Mouse (Mus musculus): ENCODE data around the gene Gcc1. TPM values are rescaled to one million over a fixed set of nuclear protein-coding genes. Genes with fewer than 3 reads are reported as not detected.

Gcc1 gene
- 4.8 and 8.0 TPM in 2 replicates for polyA plus RNA-seq (2014; fragmentation: Nextera tagmentation; extraction: Ambion mirVana)

GRCm38 (mm10) chr6:28428290-28428689, at the start of gene Gcc1:
TSS of gene Gcc1 (minus strand) at chr6:28428390.
- H3K4me3 ChIP-seq (ENCODE audit: low read length), result no peak within 1 kb of the TSS
- H3K36me3 ChIP-seq (ENCODE audit: control insufficient read depth, insufficient read depth, low read length), result peaks cover 18% of the 10 kb centered on the region
- H3K27me3 ChIP-seq (ENCODE audit: control insufficient read depth, insufficient read depth, low read length), result no peaks in the 10 kb centered on the region
- H3K4me2 ChIP-seq (replicated peaks; ENCODE audit: low read depth, low read length), result no peak within 1 kb of the TSS
- no peak within 1 kb of the TSS for H3K9ac ChIP-seq (ENCODE audit: low read depth, low read length)
- 89% methylated on average over 3 of the region's 3 CpGs for WGBS
- H3K4me1 ChIP-seq (ENCODE audit: control insufficient read depth, insufficient read depth, low read length), result no peaks in the 10 kb centered on the region
- H3K9me3 ChIP-seq (ENCODE audit: control insufficient read depth, low read length), result no peaks in the 10 kb centered on the region
- no peak within 1 kb of the TSS for H3K27ac ChIP-seq (ENCODE audit: low read depth, low read length)
- no peak for ATAC-seq (ENCODE audit: low FRiP score, low TSS enrichment)

DNA sequence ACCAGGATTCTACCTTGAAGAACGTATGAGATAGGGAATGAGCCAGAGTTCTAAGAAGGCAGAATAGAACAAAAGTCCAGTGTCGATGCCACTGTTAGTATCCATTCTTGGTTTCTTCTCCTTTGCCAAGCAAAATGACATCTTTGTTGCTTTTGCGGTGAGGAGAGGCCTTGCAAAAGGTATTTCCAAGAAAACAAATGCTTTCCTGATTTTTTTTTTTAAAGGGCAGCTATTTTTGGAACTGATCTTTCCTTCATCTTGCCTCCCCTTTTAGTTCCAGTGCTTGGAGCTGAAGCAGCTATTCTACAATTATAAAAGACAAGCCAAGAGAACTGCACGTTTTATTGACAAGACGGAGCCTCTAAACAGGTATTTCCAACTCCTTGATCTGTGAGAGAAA, 46.6 kb upstream of the Gcc1 start, which contains the start of gene Snd1:
Gene Snd1, plus strand, starts transcription at position 301 of the 400 bp plus-strand sequence.
- no peaks in the 10 kb centered on the region for H3K27me3 ChIP-seq (ENCODE audit: control insufficient read depth, insufficient read depth, low read length)
- H3K4me3 ChIP-seq (ENCODE audit: low read length), result no peak within 1 kb of the TSS
- no peak within 1 kb of the TSS for H3K4me2 ChIP-seq (replicated peaks; ENCODE audit: low read depth, low read length)
- H3K9me3 ChIP-seq (ENCODE audit: control insufficient read depth, low read length), result no peaks in the 10 kb centered on the region
- H3K4me1 ChIP-seq (ENCODE audit: control insufficient read depth, insufficient read depth, low read length), result no peaks in the 10 kb centered on the region
- H3K27ac ChIP-seq (ENCODE audit: low read depth, low read length), result no peak within 1 kb of the TSS
- H3K9ac ChIP-seq (ENCODE audit: low read depth, low read length), result no peak within 1 kb of the TSS
- ATAC-seq (ENCODE audit: low FRiP score, low TSS enrichment), result no peak
- no peaks in the 10 kb centered on the region for H3K36me3 ChIP-seq (ENCODE audit: control insufficient read depth, insufficient read depth, low read length)
- WGBS, result 88% methylated on average over 5 of the region's 5 CpGs

DNA sequence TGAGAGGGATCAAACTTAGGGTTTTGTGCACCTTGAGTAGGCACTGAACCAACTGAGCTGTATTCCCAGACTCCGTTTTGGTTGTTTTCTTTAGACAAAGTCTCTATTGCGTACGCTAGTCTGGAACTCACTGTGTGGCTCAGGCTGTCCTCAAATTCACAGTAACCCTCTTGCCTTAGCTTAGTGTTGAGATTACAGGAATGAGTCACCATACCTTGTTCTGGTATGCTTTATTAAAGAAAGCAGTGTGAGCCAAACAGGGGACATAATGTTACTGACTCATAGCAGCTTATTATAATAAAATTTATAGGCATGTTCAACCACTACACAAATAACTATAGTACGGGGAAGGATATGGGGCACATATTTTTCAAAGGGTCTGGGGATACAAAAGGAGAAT, 46.0 kb upstream of the Gcc1 start:
- no peak for ATAC-seq (ENCODE audit: low FRiP score, low TSS enrichment)
- WGBS, result 83% methylated on average over 4 of the region's 4 CpGs
- Histone ChIP-seq H3K4me2 (replicated peaks; ENCODE audit: low read depth, low read length) (no peak overlapping the region), H3K27ac (ENCODE audit: low read depth, low read length) (no peak overlapping the region), H3K4me3 (ENCODE audit: low read length) (no peak overlapping the region), H3K27me3 (ENCODE audit: control insufficient read depth, insufficient read depth, low read length) (no peaks in the 10 kb centered on the region), H3K9ac (ENCODE audit: low read depth, low read length) (no peak overlapping the region), H3K4me1 (ENCODE audit: control insufficient read depth, insufficient read depth, low read length) (no peaks in the 10 kb centered on the region), H3K36me3 (ENCODE audit: control insufficient read depth, insufficient read depth, low read length) (no peaks in the 10 kb centered on the region), H3K9me3 (ENCODE audit: control insufficient read depth, low read length) (no peaks in the 10 kb centered on the region)

GRCm38 (mm10) chr6:28471284-28472035, 43.3 kb upstream of the Gcc1 start:
- Histone ChIP-seq H3K9ac (ENCODE audit: low read depth, low read length) (no peak overlapping the region), H3K27me3 (ENCODE audit: control insufficient read depth, insufficient read depth, low read length) (no peaks in the 10 kb centered on the region), H3K4me3 (ENCODE audit: low read length) (no peak overlapping the region), H3K4me2 (replicated peaks; ENCODE audit: low read depth, low read length) (no peak overlapping the region), H3K27ac (ENCODE audit: low read depth, low read length) (no peak overlapping the region), H3K36me3 (ENCODE audit: control insufficient read depth, insufficient read depth, low read length) (no peaks in the 10 kb centered on the region), H3K9me3 (ENCODE audit: control insufficient read depth, low read length) (no peaks in the 10 kb centered on the region), H3K4me1 (ENCODE audit: control insufficient read depth, insufficient read depth, low read length) (no peaks in the 10 kb centered on the region)
- WGBS, result 90% methylated on average over 9 of the region's 9 CpGs
- ATAC-seq (ENCODE audit: low FRiP score, low TSS enrichment), result no peak

DNA sequence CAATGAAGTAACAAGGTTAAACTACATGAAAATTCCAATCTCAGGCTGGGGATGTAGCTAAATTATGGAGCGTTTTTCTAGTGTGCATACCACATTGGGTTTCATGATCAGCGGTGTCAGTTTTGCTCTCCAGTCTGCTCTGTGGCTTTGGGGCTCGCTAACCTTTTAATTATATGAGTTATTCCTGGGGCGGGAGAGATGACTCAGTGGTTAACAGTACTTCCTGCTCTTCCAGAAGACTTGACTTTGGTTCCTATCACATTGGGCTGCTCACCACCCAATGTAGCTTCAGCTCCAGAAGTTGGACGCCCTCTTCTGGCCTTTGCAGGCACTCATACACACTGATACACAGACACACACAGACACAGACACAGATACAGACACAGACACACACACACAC, 42.4 kb upstream of the Gcc1 start:
- H3K9ac ChIP-seq (ENCODE audit: low read depth, low read length), result no peak overlapping the region
- H3K36me3 ChIP-seq (ENCODE audit: control insufficient read depth, insufficient read depth, low read length), result no peaks in the 10 kb centered on the region
- WGBS, result 72% methylated on average over 5 of the region's 5 CpGs
- no peaks in the 10 kb centered on the region for H3K27me3 ChIP-seq (ENCODE audit: control insufficient read depth, insufficient read depth, low read length)
- no peak overlapping the region for H3K27ac ChIP-seq (ENCODE audit: low read depth, low read length)
- no peak for ATAC-seq (ENCODE audit: low FRiP score, low TSS enrichment)
- H3K4me3 ChIP-seq (ENCODE audit: low read length), result no peak overlapping the region
- H3K9me3 ChIP-seq (ENCODE audit: control insufficient read depth, low read length), result no peaks in the 10 kb centered on the region
- H3K4me1 ChIP-seq (ENCODE audit: control insufficient read depth, insufficient read depth, low read length), result no peaks in the 10 kb centered on the region
- H3K4me2 ChIP-seq (replicated peaks; ENCODE audit: low read depth, low read length), result no peak overlapping the region

DNA sequence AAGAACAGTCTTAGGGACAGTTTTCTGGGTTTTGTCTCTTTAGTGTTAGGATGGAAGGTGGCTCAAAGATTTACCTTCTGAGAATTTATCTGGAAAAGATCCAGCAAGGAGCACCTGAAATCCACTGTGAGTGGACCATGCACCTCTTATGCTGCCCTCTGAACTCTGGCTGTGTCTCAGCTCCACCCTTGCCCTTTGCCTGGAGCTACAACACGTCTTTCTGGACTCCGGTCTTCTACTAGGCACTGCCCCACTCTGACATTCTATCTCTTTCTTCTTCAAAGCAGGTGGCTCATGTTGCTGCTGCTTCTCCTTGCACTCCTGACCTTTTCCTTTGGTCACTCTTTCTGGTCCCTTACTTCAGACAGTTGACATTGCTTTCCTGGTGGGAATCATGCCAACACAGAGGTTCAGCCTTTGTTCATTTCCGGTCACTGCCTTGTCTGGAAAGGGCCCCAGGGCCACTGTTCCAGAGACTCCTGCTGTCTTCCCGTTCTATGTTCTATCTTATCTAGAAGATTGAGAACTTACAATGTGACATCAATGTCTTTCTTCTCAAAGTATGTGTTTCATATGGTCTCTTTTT, 41.9 kb upstream of the Gcc1 start:
- 36% methylated on average over 4 of the region's 4 CpGs for WGBS
- Histone ChIP-seq H3K36me3 (ENCODE audit: control insufficient read depth, insufficient read depth, low read length) (no peaks in the 10 kb centered on the region), H3K27ac (ENCODE audit: low read depth, low read length) (no peak overlapping the region), H3K27me3 (ENCODE audit: control insufficient read depth, insufficient read depth, low read length) (no peaks in the 10 kb centered on the region), H3K4me2 (replicated peaks; ENCODE audit: low read depth, low read length) (no peak overlapping the region), H3K9me3 (ENCODE audit: control insufficient read depth, low read length) (no peaks in the 10 kb centered on the region), H3K4me1 (ENCODE audit: control insufficient read depth, insufficient read depth, low read length) (no peaks in the 10 kb centered on the region), H3K9ac (ENCODE audit: low read depth, low read length) (no peak overlapping the region), H3K4me3 (ENCODE audit: low read length) (no peak overlapping the region)
- ATAC-seq (ENCODE audit: low FRiP score, low TSS enrichment), result no peak

DNA sequence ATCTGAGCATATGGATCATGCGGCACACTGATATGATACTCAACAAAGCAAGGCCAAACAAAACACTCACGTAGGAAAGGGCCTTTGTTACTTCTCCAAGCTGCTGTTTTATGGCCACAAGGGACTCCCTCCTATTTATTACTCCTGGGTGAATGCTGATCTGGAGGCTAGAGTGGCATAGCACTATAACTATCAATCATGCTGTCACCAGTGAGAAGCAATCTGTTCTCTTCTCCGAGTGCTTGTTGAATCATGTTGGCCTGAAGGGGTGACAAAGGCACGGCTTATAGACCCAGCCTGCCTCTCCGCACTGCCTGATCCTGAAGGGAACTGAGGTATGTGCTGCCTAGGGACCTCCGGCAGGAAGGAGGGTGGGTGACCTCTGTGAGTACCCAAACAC, 36.4 kb upstream of the Gcc1 start:
- Histone ChIP-seq H3K27me3 (ENCODE audit: control insufficient read depth, insufficient read depth, low read length) (no peaks in the 10 kb centered on the region), H3K9ac (ENCODE audit: low read depth, low read length) (no peak overlapping the region), H3K9me3 (ENCODE audit: control insufficient read depth, low read length) (no peaks in the 10 kb centered on the region), H3K36me3 (ENCODE audit: control insufficient read depth, insufficient read depth, low read length) (no peaks in the 10 kb centered on the region), H3K4me3 (ENCODE audit: low read length) (no peak overlapping the region), H3K4me2 (replicated peaks; ENCODE audit: low read depth, low read length) (no peak overlapping the region), H3K27ac (ENCODE audit: low read depth, low read length) (no peak overlapping the region), H3K4me1 (ENCODE audit: control insufficient read depth, insufficient read depth, low read length) (no peaks in the 10 kb centered on the region)
- ATAC-seq (ENCODE audit: low FRiP score, low TSS enrichment), result peak; percentile 55
- WGBS, result 7% methylated on average over 6 of the region's 6 CpGs

DNA sequence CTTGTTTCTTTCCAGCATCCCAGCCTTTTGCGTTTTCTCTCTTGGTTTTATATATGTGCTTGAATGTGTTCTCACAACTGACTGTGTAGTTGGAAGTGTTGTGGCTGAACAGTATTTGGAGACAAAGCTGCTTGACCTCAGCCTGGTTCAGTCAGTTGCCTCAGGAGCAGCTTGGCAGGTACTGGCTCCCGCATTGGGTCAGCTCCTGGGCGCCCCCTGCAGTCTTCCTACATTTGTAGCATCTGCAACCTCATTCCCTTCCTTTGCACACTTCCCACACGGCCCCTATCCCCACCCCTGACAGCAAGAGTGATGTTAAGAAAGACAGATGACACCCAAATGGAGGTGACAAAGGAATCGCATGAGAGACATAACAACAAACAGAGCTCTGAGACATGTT, 32.3 kb upstream of the Gcc1 start:
- no peak for ATAC-seq (ENCODE audit: low FRiP score, low TSS enrichment)
- Histone ChIP-seq H3K27ac (ENCODE audit: low read depth, low read length) (no peak overlapping the region), H3K4me1 (ENCODE audit: control insufficient read depth, insufficient read depth, low read length) (no peaks in the 10 kb centered on the region), H3K27me3 (ENCODE audit: control insufficient read depth, insufficient read depth, low read length) (no peaks in the 10 kb centered on the region), H3K4me2 (replicated peaks; ENCODE audit: low read depth, low read length) (no peak overlapping the region), H3K9me3 (ENCODE audit: control insufficient read depth, low read length) (no peaks in the 10 kb centered on the region), H3K4me3 (ENCODE audit: low read length) (no peak overlapping the region), H3K36me3 (ENCODE audit: control insufficient read depth, insufficient read depth, low read length) (no peaks in the 10 kb centered on the region), H3K9ac (ENCODE audit: low read depth, low read length) (no peak overlapping the region)
- 10% methylated on average over 5 of the region's 5 CpGs for WGBS

- ATAC-seq (ENCODE audit: low FRiP score, low TSS enrichment), result no peak
- H3K36me3 ChIP-seq (ENCODE audit: control insufficient read depth, insufficient read depth, low read length), result no peaks in the 10 kb centered on the region
- no peak overlapping the region for H3K9ac ChIP-seq (ENCODE audit: low read depth, low read length)
- no peaks in the 10 kb centered on the region for H3K4me1 ChIP-seq (ENCODE audit: control insufficient read depth, insufficient read depth, low read length)
- H3K9me3 ChIP-seq (ENCODE audit: control insufficient read depth, low read length), result no peaks in the 10 kb centered on the region
- no peak overlapping the region for H3K27ac ChIP-seq (ENCODE audit: low read depth, low read length)
- H3K4me3 ChIP-seq (ENCODE audit: low read length), result no peak overlapping the region
- H3K27me3 ChIP-seq (ENCODE audit: control insufficient read depth, insufficient read depth, low read length), result no peaks in the 10 kb centered on the region
- no peak overlapping the region for H3K4me2 ChIP-seq (replicated peaks; ENCODE audit: low read depth, low read length)
These were observed 31.1 kb upstream of the Gcc1 start for GRCm38 (mm10) chr6:28459221-28459668.

Data from kidney, embryonic 14.5 days (tissue).